In genomic region chr10:38357539-38358232, GRCm38 (mm10) we compare ENCODE assay signal across 10 mouse cellular contexts.
DNase-seq lines count a peak whose midpoint lies in the region; ATAC-seq and TF ChIP-seq lines count a peak whose summit lies in the region.
"Had no signal": no experiment of that assay in that cellular context is flagged by ENCODE, and none has a peak within 500 bp of the region (broad histone marks: within the 10 kb centered on the region; RNA-seq: fewer than 3 reads in every experiment).

No protein-coding gene starts in this region.

- ATAC-seq in limb, embryonic 14.5 days (ENCODE audit: low FRiP score, low read depth): no peak

- no peak overlapping the region for H3K4me3 ChIP-seq in limb, embryonic 14.5 days (replicated peaks; ENCODE audit: low read length)
- H3K4me3 ChIP-seq: heart, embryonic 13.5 days; limb, embryonic 13.5 days had no signal

- H3K27ac ChIP-seq in limb, embryonic 14.5 days (replicated peaks; ENCODE audit: low read depth, low read length): no peak overlapping the region
- H3K27ac ChIP-seq: heart, embryonic 13.5 days; limb, embryonic 13.5 days had no signal

- no peak for TF ChIP-seq POLR2A in limb, embryonic 14.5 days (IDR thresholded peaks at IDR 0.05; ENCODE audit: borderline replicate concordance, extremely low read depth, insufficient read depth, insufficient read length)

- intact Hi-C loops in heart, postnatal 25 days (cut with DNase I): no loop called here

- DNase-seq in heart, adult 8-10 months (ENCODE audit: low spot score): peak; percentile 14
- DNase-seq in heart, postnatal 25 days (ENCODE audit: low spot score): no peak
- DNase-seq in right cerebral cortex, postnatal 4 days: peak; percentile 21
- no peak for DNase-seq in right cerebral cortex, adult 18-20 months
- peak; percentile 43 for DNase-seq in limb, embryonic 14.5 days (ENCODE audit: low spot score)
- DNase-seq in cerebellum, adult 11 months: no peak
- DNase-seq in cerebellum, postnatal 4 days (ENCODE audit: low spot score in 2 of 2): no peak
- no peak for DNase-seq in cerebellum, adult 9-10 months

- no peaks in the 10 kb centered on the region for H3K9me3 ChIP-seq in limb, embryonic 14.5 days (ENCODE audit: control insufficient read depth, low read length)
- H3K9me3 ChIP-seq: heart, embryonic 13.5 days; limb, embryonic 13.5 days had no signal

- 34% methylated on average over 1 of the region's 1 CpGs for WGBS in limb, embryonic 14.5 days

- H3K27me3 ChIP-seq in limb, embryonic 14.5 days (ENCODE audit: control insufficient read depth, insufficient read depth, low read length): no peaks in the 10 kb centered on the region
- H3K27me3 ChIP-seq: heart, embryonic 13.5 days; limb, embryonic 13.5 days had no signal

- H3K36me3 ChIP-seq in limb, embryonic 14.5 days (ENCODE audit: control insufficient read depth, insufficient read depth, low read length): no peaks in the 10 kb centered on the region
- H3K36me3 ChIP-seq: heart, embryonic 13.5 days; limb, embryonic 13.5 days had no signal

- H3K9ac ChIP-seq in limb, embryonic 14.5 days (ENCODE audit: low read depth, low read length, severe bottlenecking): no peak overlapping the region
- H3K9ac ChIP-seq: heart, embryonic 13.5 days; limb, embryonic 13.5 days had no signal

- H3K4me1 ChIP-seq in limb, embryonic 14.5 days (ENCODE audit: control insufficient read depth, insufficient read depth, low read length): no peaks in the 10 kb centered on the region
- H3K4me1 ChIP-seq: heart, embryonic 13.5 days had no signal

- no peak overlapping the region for H3K4me2 ChIP-seq in limb, embryonic 14.5 days (replicated peaks; ENCODE audit: low read depth, low read length, severe bottlenecking)
- H3K4me2 ChIP-seq: heart, embryonic 13.5 days; limb, embryonic 13.5 days had no signal

Comparison
In these comparisons a context has a peak if more than half of its experiments do, and no peak if none do; other contexts are left out.
1. DNase-seq: peak in heart, adult 8-10 months (single experiment), right cerebral cortex, postnatal 4 days (single experiment) and limb, embryonic 14.5 days (single experiment); none in heart, postnatal 25 days (single experiment), right cerebral cortex, adult 18-20 months (single experiment), cerebellum, adult 11 months (single experiment), cerebellum, postnatal 4 days (0 of 2) and cerebellum, adult 9-10 months (single experiment).